Mouse (Mus musculus) gastrocnemius, adult 8-10 months (tissue): ENCODE data around the gene Nek11. TPM values are rescaled to one million over a fixed set of nuclear protein-coding genes. Genes with fewer than 3 reads are reported as not detected.

ENCODE experiments used
- DNase-seq, 2 experiments: peaks; one replicate each; pipeline ENCODE4 v3.0.0; 2022; ENCODE audit warnings: low spot score in 2 of 2
- total RNA-seq, 4 experiments: library from RNA; stranded (reverse); gene quantifications; 2 replicates each; pipeline ENCODE4 v1.2.4; 2022

Nek11 gene
- total RNA-seq, 4 experiments from 2014 or later = not detected

- DNase-seq = no peak
Measured at GRCm38 (mm10) chr9:105313250-105313649, 82.1 kb downstream of the Nek11 start.

- no peak for DNase-seq
Measured at GRCm38 (mm10) chr9:105312686-105313085, 82.6 kb downstream of the Nek11 start.

- no peak for DNase-seq
Measured at GRCm38 (mm10) chr9:105309553-105310281, 85.6 kb downstream of the Nek11 start.

GRCm38 (mm10) chr9:105306042-105306441, 89.3 kb downstream of the Nek11 start:
- no peak for DNase-seq

GRCm38 (mm10) chr9:105302230-105302629, 93.1 kb downstream of the Nek11 start:
- no peak for DNase-seq

- no peak for DNase-seq
Measured at GRCm38 (mm10) chr9:105301396-105301795, 93.9 kb downstream of the Nek11 start.

GRCm38 (mm10) chr9:105300738-105301325, 94.5 kb downstream of the Nek11 start:
- no peak for DNase-seq

- DNase-seq = no peak
Measured at GRCm38 (mm10) chr9:105284670-105285069, 110.7 kb downstream of the Nek11 start.

GRCm38 (mm10) chr9:105282725-105283124, 112.6 kb downstream of the Nek11 start:
- no peak for DNase-seq

GRCm38 (mm10) chr9:105274925-105275324, 120.4 kb downstream of the Nek11 start:
- no peak for DNase-seq

GRCm38 (mm10) chr9:105274286-105274685, 121.0 kb downstream of the Nek11 start:
- no peak for DNase-seq

GRCm38 (mm10) chr9:105272241-105272640, 123.1 kb downstream of the Nek11 start:
- no peak for DNase-seq

- no peak for DNase-seq
Measured at GRCm38 (mm10) chr9:105263140-105263539, 132.2 kb downstream of the Nek11 start.

GRCm38 (mm10) chr9:105257668-105258067, 137.7 kb downstream of the Nek11 start:
- DNase-seq = no peak

GRCm38 (mm10) chr9:105254076-105254475, 141.2 kb downstream of the Nek11 start:
- DNase-seq = no peak

GRCm38 (mm10) chr9:105252349-105253041, 142.8 kb downstream of the Nek11 start:
- no peak for DNase-seq

GRCm38 (mm10) chr9:105251256-105251655, 144.1 kb downstream of the Nek11 start:
- no peak for DNase-seq

GRCm38 (mm10) chr9:105244024-105244423, 151.3 kb downstream of the Nek11 start:
- no peak for DNase-seq

- no peak for DNase-seq
Measured at GRCm38 (mm10) chr9:105214434-105214833, 180.9 kb downstream of the Nek11 start.

- no peak for DNase-seq
Measured at GRCm38 (mm10) chr9:105200305-105200704, 195.0 kb downstream of the Nek11 start.

GRCm38 (mm10) chr9:105186725-105187124, 208.6 kb downstream of the Nek11 start:
- no peak for DNase-seq

GRCm38 (mm10) chr9:105182392-105182791, 212.9 kb downstream of the Nek11 start:
- DNase-seq = no peak
